Mouse (Mus musculus): ENCODE data around the gene Apc2.

DNA sequence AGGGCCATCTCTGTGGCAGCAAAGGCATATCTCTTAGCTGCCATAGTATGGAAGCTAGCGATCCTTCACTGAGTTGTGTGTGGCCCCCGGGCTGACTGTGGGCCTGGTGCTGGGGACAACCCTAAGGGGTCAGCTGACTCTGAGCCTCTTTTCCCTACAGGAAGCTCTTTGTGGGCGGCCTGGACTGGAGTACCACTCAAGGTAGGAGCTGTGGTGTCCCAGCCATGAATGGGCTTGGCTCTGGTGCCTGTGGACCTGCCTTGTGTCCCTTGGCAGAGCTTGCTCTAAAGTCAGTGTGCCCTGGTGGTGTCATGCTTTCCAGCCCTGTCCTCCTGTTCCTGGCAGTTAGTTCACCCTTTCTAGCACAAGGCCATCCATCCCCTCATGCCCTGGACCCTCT is 21.9 kb upstream of the Apc2 start:
- no peak for TF ChIP-seq POLR2A (IDR thresholded peaks at IDR 0.05; ENCODE audit: extremely low read depth, insufficient read depth, low read length)
- no peak for TF ChIP-seq CTCF (IDR thresholded peaks at IDR 0.05; ENCODE audit: extremely low read depth, insufficient read depth, low read length)

All from cortical plate, adult 2 months (tissue).